Comparison of ENCODE assay signal across 17 mouse cellular contexts in the genomic region with DNA sequence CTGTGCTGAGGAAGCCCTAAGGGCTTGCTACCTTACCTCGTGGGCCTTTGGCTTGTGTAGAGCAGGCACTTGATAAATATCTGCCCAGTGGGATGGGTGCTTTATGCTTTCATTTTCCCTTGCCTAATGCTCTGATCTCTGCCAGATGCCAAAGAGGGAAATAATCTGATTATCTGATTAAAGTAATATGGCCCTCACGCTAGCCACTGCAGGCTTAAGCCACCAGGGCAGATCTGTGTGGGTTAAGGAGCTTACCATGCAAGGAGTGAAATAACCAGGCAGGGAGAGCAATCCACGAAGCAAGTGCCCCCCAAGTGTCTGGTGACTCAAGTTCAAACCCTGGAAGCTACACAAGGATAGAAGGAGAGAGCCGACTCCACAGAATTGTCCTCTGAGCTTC. TPM values are rescaled to one million over a fixed set of nuclear protein-coding genes. Genes with fewer than 3 reads are reported as not detected.
"Had no signal": no experiment of that assay in that cellular context is flagged by ENCODE, and none has a peak within 500 bp of the region (broad histone marks: within the 10 kb centered on the region; RNA-seq: fewer than 3 reads in every experiment).

No protein-coding gene starts in this region.

- H3K36me3 ChIP-seq: intestine, embryonic 15.5 days; liver, embryonic 13.5 days; midbrain, embryonic 13.5 days had no signal

- H3K4me3 ChIP-seq: intestine, embryonic 15.5 days; layer of hippocampus, adult 2 months; liver, embryonic 13.5 days; midbrain, embryonic 13.5 days had no signal

- ATAC-seq: intestine, embryonic 15.5 days; midbrain, embryonic 13.5 days had no signal

- DNase-seq: kidney, adult 11 months; kidney, adult 9 months; kidney, postnatal 14 days; layer of hippocampus, adult 9-11 months; liver, embryonic 13.5 days; lung, adult 2 months; lung, postnatal 14 days; right cerebral cortex, adult 18-20 months; right cerebral cortex, postnatal 14 days; thymus, adult 2 months; thymus, postnatal 25 days had no signal

- H3K27me3 ChIP-seq: intestine, embryonic 15.5 days had no signal

- H3K9ac ChIP-seq: intestine, embryonic 15.5 days; liver, embryonic 13.5 days; midbrain, embryonic 13.5 days had no signal

- H3K9me3 ChIP-seq: intestine, embryonic 15.5 days; liver, embryonic 13.5 days; midbrain, embryonic 13.5 days had no signal

- H3K4me2 ChIP-seq: intestine, embryonic 15.5 days; liver, embryonic 13.5 days; midbrain, embryonic 13.5 days had no signal

- H3K27ac ChIP-seq: intestine, embryonic 15.5 days; layer of hippocampus, adult 2 months; liver, embryonic 13.5 days; macrophage; midbrain, embryonic 13.5 days; stomach, postnatal 0 days had no signal

RNA-seq across cellular contexts. Expression of gene Dagla, which starts 27.0 kb away (rescaled TPM):
- total RNA-seq: megakaryocyte, adult 5-6 weeks had no signal

RNA-seq across cellular contexts. Expression of gene Syt7, which starts 57.2 kb away (rescaled TPM):
- total RNA-seq: megakaryocyte, adult 5-6 weeks had no signal
- polyA plus RNA-seq: macrophage had no signal
